Mouse (Mus musculus) bone marrow macrophage, adult 2 months (primary cell): ENCODE measurements around the gene Il12rb2.

Experiments used
- CTCF ChIP-seq: IDR thresholded peaks from 2 replicates; pipeline ENCODE4 v1.5.1; 2012; ENCODE audit warnings: low read depth, mild to moderate bottlenecking, low read length, moderate library complexity
- POLR2A ChIP-seq: IDR thresholded peaks from 2 replicates; pipeline ENCODE4 v1.6.1; 2012; ENCODE audit warnings: mild to moderate bottlenecking, low read depth, low read length, borderline replicate concordance

- no peak for TF ChIP-seq POLR2A
- no peak for TF ChIP-seq CTCF
Measured at GRCm38 (mm10) chr6:67317827-67318338, 58.1 kb downstream of the Il12rb2 start.
